Mouse (Mus musculus) c-Kit-negative CD71-positive TER-119-positive erythroid progenitor cells, embryonic 14.5 days (primary cell): ENCODE data around the gene Fam229b.

Experiments used
- DNase-seq: peaks from one replicate; pipeline ENCODE4 v3.0.0-alpha.2; 2013; ENCODE audit warnings: low read depth, low spot score

The Fam229b gene

DNA sequence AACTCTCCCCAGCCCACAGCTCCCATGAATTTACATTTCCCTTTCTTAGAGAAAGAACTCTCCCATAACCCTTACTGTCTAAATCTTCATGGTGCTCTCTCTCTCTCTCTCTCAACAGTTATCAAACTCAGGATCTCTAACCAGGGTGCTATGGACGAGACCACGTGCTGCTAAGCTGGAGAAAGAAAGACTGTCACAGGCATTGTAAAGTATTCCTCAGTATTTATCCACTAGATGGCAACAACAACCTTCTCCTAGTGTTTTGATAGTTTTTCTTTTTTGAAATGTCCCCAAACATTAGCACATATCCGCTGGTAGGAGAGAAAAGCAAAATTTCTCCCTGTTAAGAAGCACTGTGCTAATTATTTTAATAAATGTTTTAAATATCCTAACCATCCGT is 12.3 kb downstream of the Fam229b start:
- no peak for DNase-seq

DNA sequence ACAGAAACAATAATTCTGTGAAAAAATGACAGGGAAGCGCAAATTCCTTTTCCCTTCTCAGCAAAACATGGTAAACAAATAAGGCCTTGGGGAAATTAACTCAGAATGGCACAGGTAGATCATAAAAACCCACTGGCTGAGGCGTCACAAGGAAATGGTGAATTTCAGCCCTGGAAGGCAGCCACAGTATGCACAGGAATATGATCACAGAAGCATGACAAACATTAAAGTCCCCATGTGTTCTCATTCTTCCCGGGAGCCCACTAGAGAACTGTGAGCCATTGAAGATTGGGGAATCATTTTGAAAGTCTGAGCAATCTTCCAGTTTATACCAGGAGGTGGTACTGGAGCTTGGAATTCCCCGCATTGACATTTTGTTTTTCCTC is 24.2 kb downstream of the Fam229b start:
- DNase-seq, result no peak

DNA sequence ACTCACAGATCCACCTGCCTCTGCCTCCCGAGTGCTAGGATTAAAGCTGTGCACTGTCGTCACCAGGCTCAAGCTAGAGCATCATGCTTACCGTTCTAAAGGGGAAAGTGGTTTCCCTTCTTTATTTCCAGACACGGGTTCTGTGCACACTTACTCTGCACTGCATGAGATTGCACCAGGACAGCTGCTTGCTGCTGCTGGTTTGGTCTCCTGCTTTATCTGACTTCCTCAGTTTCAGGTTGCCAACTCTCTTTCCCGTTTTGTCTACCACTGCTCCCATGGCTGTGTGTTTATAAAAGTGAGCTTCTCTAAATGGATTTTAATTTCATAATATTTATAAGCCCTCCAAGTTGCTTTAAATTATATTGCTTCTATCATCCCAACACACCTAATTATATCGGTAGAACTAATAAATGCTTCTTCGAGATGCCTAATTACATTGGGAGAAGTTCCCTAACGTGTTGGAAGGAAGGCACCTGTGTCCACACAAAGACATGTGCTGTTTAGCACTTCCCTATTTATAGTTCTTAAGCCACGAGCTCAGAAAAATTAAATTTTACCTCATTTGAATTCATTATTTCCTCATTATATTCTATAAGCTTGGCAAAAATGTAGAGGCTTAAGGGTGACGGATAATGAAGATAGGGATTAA is 24.8 kb downstream of the Fam229b start:
- DNase-seq, result no peak

DNA sequence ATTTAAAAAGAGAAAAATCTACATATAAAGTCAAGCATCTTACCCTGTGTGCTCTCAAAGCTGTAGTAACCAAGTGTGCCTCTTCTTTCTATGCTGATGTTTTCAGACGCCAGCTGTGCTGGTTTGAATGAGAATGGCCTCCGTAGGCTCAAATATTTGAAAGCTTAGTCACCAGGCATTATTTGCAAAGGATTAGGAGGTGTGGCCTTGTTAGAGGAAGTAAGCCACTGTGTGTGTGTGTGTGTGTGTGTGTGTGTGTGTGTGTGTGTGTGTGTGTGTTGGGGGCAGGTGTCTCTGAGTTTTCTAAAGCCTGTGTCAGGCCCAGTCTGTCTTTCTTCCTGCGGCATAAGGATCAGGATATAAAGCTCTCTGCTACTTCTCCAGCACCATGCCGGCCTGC is 26.8 kb downstream of the Fam229b start:
- no peak for DNase-seq

DNA sequence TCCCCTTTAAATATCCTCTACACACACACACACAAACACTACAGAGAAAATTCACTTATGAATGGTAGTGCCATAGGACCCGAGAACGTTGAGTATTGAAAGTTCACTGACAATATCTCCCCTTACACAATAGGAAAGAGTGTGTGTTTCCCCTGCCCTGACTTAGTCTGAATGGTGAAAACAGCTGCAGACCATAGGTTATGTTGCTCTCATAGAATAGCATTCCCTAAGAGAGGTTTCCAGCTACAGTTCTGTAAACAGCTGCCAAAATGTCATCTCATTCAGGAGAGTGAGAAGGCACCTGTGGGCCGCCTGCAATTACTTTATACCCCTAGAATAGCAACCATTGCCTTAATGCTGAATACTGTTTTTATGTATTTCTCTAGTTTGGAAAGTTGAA is 27.3 kb downstream of the Fam229b start:
- DNase-seq, result no peak

DNA sequence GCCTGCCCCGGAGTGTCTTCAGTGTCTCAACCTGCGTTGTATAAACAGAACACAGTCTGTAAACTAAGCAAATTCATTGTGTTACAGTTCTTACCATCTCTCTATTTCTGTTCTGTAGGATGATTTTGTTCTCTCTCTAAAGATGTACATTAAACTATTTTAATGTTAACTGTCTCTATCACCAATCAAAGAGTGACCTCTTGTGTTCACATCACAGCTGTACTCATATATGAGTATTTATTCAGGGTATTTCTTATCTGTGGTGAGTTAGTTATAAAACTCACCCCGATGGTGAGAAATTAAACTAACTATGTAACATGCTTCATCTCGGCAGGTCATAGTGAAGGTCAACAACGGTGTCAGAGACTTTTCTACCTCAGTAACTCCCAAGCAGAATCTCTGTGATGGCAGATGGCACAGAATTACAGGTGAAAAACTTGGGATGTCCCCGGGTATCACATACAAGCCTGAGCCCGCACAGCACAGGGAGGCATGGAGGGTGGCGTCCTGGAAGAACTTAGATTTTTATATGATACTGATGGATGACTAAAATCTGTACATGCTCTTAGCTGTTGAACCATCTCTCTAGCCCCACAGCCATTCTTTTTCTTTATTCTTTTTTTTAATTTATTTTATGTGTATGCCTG is 28.8 kb downstream of the Fam229b start:
- no peak for DNase-seq

DNA sequence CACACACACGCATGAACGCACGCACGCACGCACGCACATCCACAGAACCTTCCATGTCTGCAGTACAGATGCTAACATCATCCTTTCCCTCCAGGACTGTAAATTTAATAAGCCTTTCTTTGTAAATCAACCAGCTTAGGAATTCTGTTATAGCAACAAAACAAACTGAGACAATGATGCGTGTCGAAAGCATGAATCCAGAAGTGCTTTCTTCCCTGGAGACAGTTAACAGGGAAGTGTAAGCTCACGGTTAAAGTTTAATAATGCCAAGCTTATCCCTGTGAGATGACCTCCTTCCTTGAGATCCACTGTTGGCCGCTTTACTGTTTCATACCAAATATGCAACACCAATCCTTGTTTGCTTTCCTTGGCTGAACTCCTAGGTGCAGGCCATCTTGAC is 35.0 kb downstream of the Fam229b start:
- no peak for DNase-seq

DNA sequence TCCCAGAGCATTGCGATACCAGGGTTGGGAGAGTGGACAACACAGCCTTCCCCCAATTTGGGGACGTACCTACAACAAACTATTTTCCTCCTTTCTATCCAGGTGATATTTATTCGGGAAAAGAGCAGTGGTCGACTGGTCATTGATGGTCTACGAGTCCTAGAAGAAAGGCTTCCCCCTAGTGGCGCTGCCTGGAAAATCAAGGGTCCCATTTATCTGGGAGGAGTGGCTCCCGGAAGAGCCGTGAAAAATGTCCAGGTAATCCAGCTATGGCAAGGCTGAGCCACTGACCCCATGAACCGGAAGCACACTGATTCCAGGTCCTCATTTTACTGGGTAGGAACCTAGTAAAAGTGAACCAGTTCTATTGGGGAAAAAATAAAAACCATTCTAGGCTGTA is 36.7 kb downstream of the Fam229b start:
- no peak for DNase-seq

DNA sequence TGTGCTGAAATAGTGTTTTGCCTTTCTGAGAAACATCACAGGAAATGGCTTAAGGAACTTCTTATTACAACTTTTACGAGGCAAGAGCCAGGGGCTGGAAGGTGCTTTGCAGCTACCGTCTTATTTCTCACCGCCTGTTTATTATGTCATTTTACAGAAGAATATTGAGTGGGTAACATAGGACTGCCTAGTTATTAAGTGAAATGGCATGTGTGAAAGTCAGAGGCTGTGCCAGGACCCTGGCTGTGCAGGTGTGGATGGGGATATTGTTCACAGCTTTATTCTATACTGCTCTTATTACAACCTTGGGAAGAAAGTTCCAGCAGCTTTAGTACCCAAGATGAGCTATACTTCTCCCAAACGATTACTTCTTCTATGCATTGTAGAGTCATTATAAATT is 61.7 kb downstream of the Fam229b start:
- no peak for DNase-seq
